Mouse (Mus musculus) hindbrain, embryonic 14.5 days (tissue): ENCODE measurements around the gene Ccdc142. TPM values are rescaled to one million over a fixed set of nuclear protein-coding genes. Genes with fewer than 3 reads are reported as not detected.

Source experiments
- ATAC-seq: fragments of 200-750 bp; cut with Nextera tagmentation; 2 replicates; pipeline ENCODE4 v1.8.0; 2017; ENCODE audit warnings: moderate number of reproducible peaks, mild to moderate bottlenecking, moderate TSS enrichment, moderate library complexity; ENCODE audit not compliant: low FRiP score
- DNase-seq: peaks from one replicate; pipeline ENCODE4 v3.0.0-alpha.2; 2015; ENCODE audit warnings: low spot score
- H3K27ac ChIP-seq: fragments of 300-500 bp; sonication (generic); 2 replicates; pipeline ENCODE4 v1.5.1; 2014; ENCODE audit warnings: mild to moderate bottlenecking, moderate library complexity
- H3K27me3 ChIP-seq: fragments of 300-500 bp; sonication (generic); 2 replicates; pipeline ENCODE4 v1.6.1; 2014; ENCODE audit warnings: mild to moderate bottlenecking, low read length, mixed read lengths; ENCODE audit not compliant: control insufficient read depth, insufficient read depth
- H3K36me3 ChIP-seq: fragments of 300-500 bp; sonication (generic); replicated peaks from 2 replicates; pipeline ENCODE4 v1.6.1; 2014; ENCODE audit not compliant: control insufficient read depth, insufficient read depth
- H3K4me1 ChIP-seq: fragments of 300-500 bp; sonication (generic); replicated peaks from 2 replicates; pipeline ENCODE4 v1.6.1; 2014; ENCODE audit warnings: antibody characterized with exemption, low read length, mixed read lengths; ENCODE audit not compliant: control insufficient read depth, insufficient read depth
- H3K4me2 ChIP-seq: fragments of 300-500 bp; sonication (generic); replicated peaks from 2 replicates; pipeline ENCODE4 v1.6.1; 2014; ENCODE audit warnings: mild to moderate bottlenecking, moderate library complexity
- H3K4me3 ChIP-seq: fragments of 300-500 bp; sonication (generic); replicated peaks from 2 replicates; pipeline ENCODE4 v1.5.1; 2014; ENCODE audit warnings: mild to moderate bottlenecking, low read length
- H3K9ac ChIP-seq: fragments of 300-500 bp; sonication (generic); 2 replicates; pipeline ENCODE4 v1.6.1; 2014
- H3K9me3 ChIP-seq: fragments of 300-500 bp; sonication (generic); 2 replicates; pipeline ENCODE4 v1.6.1; 2016; ENCODE audit warnings: low read length; ENCODE audit not compliant: control insufficient read depth
- WGBS: fragments of 180-500 bp; shearing (Covaris S2); extraction: QIAGEN DNeasy Blood & Tissue Kit; methylation state at CpG from one replicate; pipeline ENCODE4 v1.1.7; 2014; 5-methylcytosine and 5-hydroxymethylcytosine counted together
- polyA plus RNA-seq: library from polyadenylated mRNA; unstranded; fragments of >200 nt; fragmentation: Nextera tagmentation; extraction: Ambion mirVana; gene quantifications from 2 replicates; pipeline ENCODE4 v1.2.1, GENCODE M21; 2014

Gene Ccdc142
- polyA plus RNA-seq, 1 experiment from 2014 or later, result 4.2 TPM

DNA sequence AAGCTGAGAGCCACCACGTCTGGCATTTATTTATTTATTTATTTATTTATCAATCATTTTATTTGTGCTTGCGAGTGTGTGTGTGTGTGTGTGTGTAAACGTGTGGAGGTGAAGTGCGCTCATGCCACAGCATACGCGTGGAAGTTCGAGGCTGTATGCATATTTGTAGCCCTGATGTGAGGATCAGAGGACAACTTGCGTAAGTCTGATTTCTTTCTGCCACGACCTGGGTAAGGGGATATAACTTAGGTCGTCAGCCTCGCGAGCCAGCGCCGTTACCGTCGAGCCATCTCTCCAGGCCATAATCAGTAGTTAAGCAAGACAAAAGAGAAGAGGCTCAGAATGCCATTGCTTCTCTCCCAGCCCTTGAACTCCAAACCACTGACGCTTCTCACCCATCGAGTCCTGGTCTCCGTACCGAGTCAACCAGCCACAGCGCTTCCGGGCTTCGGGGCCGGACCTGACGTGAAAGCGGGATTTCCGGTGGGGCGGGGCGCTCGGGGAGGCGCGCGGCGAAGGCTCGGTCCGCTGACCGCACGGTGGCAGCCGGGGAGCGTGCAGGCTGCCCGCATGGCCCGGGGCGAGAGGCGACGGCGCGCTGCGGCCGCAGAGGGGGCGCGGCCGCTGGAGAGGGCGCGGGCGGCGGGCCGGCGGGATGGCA, 13.7 kb downstream of the Ccdc142 start, which contains the start of gene Mogs:
Gene Mogs (plus strand): TSS at position 486 of the 661 bp plus-strand sequence.
- peak within 1 kb of the TSS; percentile 86 for H3K4me2 ChIP-seq
- peak; percentile 88 for ATAC-seq
- H3K27me3 ChIP-seq, result no peaks in the 10 kb centered on the region
- peak within 1 kb of the TSS; percentile 85 for H3K9ac ChIP-seq
- peak; percentile 90 for DNase-seq
- peaks cover 39% of the 10 kb centered on the region for H3K36me3 ChIP-seq
- peak within 1 kb of the TSS; percentile 66 for H3K27ac ChIP-seq
- WGBS, result under 1% methylated on average over 55 of the region's 58 CpGs
- peaks cover 29% of the 10 kb centered on the region for H3K4me1 ChIP-seq
- H3K4me3 ChIP-seq, result peak within 1 kb of the TSS; percentile 75
- no peaks in the 10 kb centered on the region for H3K9me3 ChIP-seq

DNA sequence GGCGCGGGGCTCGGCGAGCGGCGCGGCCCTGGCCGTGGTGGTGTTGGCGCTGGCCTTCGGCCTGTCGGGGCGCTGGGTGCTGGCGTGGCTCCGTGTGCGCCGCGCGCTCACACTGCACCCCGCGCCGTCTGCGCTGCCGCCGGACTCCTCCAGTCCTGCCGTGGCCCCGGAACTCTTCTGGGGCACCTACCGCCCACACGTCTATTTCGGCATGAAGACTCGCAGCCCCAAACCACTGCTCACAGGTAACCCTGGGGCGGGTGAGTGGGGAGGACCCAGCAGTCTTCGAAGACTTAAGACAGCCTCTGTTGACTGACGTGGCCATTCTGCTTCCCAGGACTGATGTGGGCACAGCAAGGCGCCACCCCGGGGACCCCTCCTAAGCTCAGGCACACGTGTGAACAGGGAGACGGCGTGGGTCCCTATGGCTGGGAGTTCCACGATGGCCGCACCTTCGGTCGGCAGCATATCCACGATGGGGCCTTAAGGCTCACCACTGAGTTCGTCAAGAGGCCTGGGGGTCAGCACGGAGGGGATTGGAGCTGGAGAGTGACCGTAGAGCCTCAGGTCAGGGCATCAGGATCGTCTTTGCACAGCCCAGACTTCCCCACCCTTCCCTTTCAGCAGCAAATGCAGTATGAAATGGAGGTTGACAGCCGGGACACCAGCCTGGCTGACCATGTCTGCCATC, 14.4 kb downstream of the Ccdc142 start:
- H3K27ac ChIP-seq, result peak overlapping the region; percentile 66
- peak overlapping the region; percentile 86 for H3K4me2 ChIP-seq
- no peaks in the 10 kb centered on the region for H3K27me3 ChIP-seq
- ATAC-seq, result peak; percentile 56; the same call in 1 of the 2 replicates
- peaks cover 38% of the 10 kb centered on the region for H3K36me3 ChIP-seq
- peaks cover 32% of the 10 kb centered on the region for H3K4me1 ChIP-seq
- H3K4me3 ChIP-seq, result peak overlapping the region; percentile 75
- H3K9me3 ChIP-seq, result no peaks in the 10 kb centered on the region
- no peak for DNase-seq
- H3K9ac ChIP-seq, result peak overlapping the region; percentile 85
- WGBS, result 2% methylated on average over 45 of the region's 48 CpGs

DNA sequence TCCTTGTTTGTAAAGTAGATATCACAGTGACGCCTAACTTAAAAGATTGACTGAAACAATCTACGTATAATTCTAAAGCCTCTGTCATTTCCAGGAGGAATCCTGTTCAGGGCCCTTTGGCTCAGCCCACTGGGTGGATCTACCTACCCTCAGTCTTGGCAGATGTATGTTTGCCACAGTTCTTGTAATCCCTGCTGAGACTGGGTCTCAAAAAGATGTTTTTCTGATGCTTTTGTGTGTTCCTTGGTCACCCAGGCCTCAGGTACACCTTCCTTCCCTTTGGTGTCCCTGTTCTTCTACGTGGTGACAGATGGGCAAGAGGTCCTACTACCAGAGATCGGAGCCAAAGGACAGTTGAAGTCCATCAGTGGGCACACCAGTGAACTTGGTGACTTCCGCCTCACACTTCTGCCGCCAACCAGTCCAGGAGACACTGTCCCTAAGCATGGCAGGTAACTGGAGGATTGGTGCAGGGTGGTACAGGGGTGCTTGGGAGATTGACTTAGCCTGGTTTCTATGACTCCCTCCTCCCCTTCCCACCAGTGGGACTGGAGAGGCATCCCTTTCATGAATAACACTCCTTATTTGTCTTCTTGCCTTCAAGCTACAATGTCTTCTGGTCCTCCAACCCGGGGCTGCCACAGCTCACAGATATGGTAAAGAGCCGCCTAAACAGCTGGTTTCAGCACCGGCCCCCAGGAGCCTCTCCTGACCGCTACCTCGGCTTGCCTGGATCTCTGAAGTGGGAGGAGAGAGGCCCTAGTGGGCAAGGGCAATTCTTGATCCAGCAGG, 15.2 kb downstream of the Ccdc142 start:
- 83% methylated on average over 11 of the region's 11 CpGs for WGBS
- Histone ChIP-seq H3K4me3 (peak overlapping the region; percentile 75), H3K4me1 (peaks cover 32% of the 10 kb centered on the region), H3K9ac (peak overlapping the region; percentile 85), H3K27me3 (no peaks in the 10 kb centered on the region), H3K9me3 (no peaks in the 10 kb centered on the region), H3K27ac (no peak overlapping the region), H3K36me3 (peaks cover 32% of the 10 kb centered on the region), H3K4me2 (peak overlapping the region; percentile 86)
- no peak for DNase-seq
- no peak for ATAC-seq

DNA sequence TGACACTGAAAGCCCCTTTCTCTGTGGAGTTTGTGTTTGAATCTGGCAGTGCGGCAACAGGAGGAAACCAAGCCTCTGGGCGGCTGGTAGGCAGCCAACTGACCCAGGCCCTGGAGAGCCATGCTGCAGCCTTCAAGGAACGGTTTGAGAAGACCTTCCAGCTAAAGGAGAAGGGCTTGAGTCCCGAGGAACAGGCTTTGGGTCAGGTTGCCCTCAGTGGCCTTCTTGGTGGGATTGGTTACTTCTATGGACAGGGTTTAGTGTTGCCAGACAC, 15.7 kb downstream of the Ccdc142 start:
- H3K27me3 ChIP-seq, result no peaks in the 10 kb centered on the region
- 89% methylated on average over 4 of the region's 4 CpGs for WGBS
- H3K4me2 ChIP-seq, result 0 out of 2 replicates have a peak overlapping the region, but pooled peaks have one; percentile 86
- H3K4me1 ChIP-seq, result peaks cover 33% of the 10 kb centered on the region
- DNase-seq (no peak), ATAC-seq (no peak)
- H3K4me3 ChIP-seq, result peak overlapping the region; percentile 75; the same call in 1 of the 2 replicates
- H3K27ac ChIP-seq, result no peak overlapping the region
- peaks cover 32% of the 10 kb centered on the region for H3K36me3 ChIP-seq
- peak overlapping the region; percentile 85; the same call in 1 of the 2 replicates for H3K9ac ChIP-seq
- H3K9me3 ChIP-seq, result no peaks in the 10 kb centered on the region

DNA sequence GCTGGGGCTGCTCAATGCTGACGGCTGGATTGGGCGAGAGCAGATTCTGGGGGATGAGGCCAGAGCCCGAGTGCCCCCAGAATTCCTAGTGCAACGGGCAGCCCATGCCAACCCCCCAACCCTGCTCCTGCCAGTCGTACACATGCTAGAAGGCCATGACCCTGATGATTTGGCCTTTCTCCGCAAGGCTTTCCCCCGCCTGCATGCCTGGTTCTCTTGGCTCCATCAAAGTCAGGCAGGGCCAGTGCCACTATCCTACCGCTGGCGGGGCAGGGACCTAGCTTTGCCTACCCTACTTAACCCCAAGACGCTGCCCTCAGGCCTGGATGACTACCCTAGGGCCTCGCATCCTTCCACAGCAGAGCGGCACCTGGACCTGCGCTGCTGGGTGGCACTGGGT, 16.2 kb downstream of the Ccdc142 start:
- peaks cover 38% of the 10 kb centered on the region for H3K4me1 ChIP-seq
- H3K9me3 ChIP-seq, result no peaks in the 10 kb centered on the region
- ATAC-seq, result no peak
- no peak overlapping the region for H3K4me2 ChIP-seq
- WGBS, result 92% methylated on average over 13 of the region's 13 CpGs
- no peak overlapping the region for H3K4me3 ChIP-seq
- no peak overlapping the region for H3K9ac ChIP-seq
- DNase-seq, result no peak
- peaks cover 32% of the 10 kb centered on the region for H3K36me3 ChIP-seq
- H3K27me3 ChIP-seq, result no peaks in the 10 kb centered on the region
- H3K27ac ChIP-seq, result no peak overlapping the region

DNA sequence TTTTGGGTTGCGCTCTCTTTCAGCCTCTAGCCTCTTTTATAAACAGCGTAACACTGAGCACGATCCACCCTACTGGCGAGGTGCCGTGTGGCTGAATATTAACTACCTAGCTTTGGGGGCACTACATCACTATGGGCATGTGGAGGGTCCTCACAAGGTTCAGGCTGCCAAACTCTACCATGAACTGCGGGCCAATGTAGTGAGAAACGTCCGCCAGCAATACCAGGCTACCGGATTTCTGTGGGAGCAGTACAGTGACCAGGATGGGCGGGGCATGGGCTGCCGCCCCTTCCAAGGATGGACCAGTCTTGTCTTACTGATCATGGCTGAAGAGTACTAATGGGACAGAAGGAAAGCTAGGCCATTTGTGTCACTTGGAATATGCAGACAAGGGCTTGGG, 17.0 kb downstream of the Ccdc142 start:
- whole genome bisulfite sequencing, result 85% methylated on average over 11 of the region's 11 CpGs
- Histone ChIP-seq H3K4me3 (no peak overlapping the region), H3K9me3 (no peaks in the 10 kb centered on the region), H3K36me3 (peaks cover 32% of the 10 kb centered on the region), H3K27ac (no peak overlapping the region), H3K9ac (no peak overlapping the region), H3K27me3 (no peaks in the 10 kb centered on the region), H3K4me1 (peaks cover 44% of the 10 kb centered on the region), H3K4me2 (no peak overlapping the region)
- DNase-seq (no peak), ATAC-seq (no peak)

DNA sequence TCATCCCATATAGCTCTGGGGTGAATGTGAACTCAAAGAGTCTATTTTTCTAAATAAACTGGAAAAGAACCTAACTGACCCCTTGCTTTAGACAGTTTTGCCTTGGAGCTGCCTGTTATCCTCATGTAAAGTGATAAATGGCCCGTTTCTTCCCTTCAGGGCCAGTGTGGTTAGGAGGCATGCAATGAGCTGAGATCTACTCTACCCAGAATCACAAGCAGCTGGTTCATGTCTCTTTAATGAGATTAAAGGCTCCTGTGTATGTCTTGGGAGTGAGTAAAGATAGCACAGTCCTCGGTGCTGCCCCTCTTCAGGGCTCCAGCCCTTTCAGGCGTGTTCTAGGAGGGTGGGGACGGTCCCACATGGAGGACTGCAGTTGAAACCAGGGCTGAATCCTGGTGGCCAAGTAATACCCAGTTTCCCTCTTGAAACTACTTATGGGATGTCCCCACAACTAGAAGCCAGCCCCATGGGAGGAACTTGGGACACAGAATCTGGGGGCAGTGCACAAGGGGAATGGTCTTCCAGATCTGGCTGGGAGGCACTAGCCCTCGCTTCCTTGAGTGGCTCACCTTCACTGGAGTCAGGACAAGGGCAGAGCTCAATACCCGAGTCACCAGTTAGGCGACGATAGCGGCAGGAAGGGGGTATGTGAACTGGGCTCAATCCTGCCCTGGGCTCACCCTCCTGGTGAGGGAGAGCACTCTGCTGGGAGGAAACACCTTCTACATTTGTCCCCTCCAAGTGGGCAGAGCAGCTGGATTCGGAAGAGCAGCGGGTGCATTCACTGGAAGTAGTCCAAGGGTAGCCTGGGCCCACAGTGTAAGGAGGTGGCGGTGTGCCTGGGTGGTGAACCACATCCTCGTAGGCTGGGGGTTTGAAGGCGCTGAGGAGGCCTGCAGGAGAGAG, 17.7 kb downstream of the Ccdc142 start:
- peak overlapping the region; percentile 63; the same call in 1 of the 2 replicates for H3K4me3 ChIP-seq
- peak overlapping the region; percentile 99 for H3K4me2 ChIP-seq
- DNase-seq (no peak), ATAC-seq (no peak)
- no peak overlapping the region for H3K27ac ChIP-seq
- no peak overlapping the region for H3K9ac ChIP-seq
- no peaks in the 10 kb centered on the region for H3K9me3 ChIP-seq
- H3K4me1 ChIP-seq, result peaks cover 51% of the 10 kb centered on the region
- H3K36me3 ChIP-seq, result peaks cover 32% of the 10 kb centered on the region
- no peaks in the 10 kb centered on the region for H3K27me3 ChIP-seq
- WGBS, result 84% methylated on average over 14 of the region's 14 CpGs

DNA sequence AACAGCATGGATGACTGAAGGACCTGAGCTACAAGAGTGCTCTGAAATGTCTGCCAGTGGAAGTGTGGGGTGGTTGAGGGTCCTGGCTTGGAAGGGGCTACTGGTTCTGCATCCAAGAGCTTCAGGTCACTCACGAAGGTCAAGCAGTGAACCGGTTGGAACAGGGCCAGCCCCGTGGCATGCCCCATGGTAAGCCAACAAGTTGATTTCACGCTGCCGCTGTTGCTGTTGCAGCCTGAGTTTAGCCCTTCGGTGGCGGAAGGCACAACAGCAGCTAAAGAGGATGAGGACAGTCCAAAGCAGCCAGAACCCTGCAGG, 18.3 kb downstream of the Ccdc142 start:
- Histone ChIP-seq H3K27me3 (no peaks in the 10 kb centered on the region), H3K36me3 (peaks cover 32% of the 10 kb centered on the region), H3K27ac (no peak overlapping the region), H3K4me2 (peak overlapping the region; percentile 99), H3K4me3 (peak overlapping the region; percentile 63), H3K9me3 (no peaks in the 10 kb centered on the region), H3K9ac (peak overlapping the region; percentile 73), H3K4me1 (peaks cover 54% of the 10 kb centered on the region)
- ATAC-seq (no peak), DNase-seq (no peak)
- 54% methylated on average over 7 of the region's 7 CpGs for WGBS
